Comparison of ENCODE assay signal across 9 mouse cellular contexts in the genomic region with DNA sequence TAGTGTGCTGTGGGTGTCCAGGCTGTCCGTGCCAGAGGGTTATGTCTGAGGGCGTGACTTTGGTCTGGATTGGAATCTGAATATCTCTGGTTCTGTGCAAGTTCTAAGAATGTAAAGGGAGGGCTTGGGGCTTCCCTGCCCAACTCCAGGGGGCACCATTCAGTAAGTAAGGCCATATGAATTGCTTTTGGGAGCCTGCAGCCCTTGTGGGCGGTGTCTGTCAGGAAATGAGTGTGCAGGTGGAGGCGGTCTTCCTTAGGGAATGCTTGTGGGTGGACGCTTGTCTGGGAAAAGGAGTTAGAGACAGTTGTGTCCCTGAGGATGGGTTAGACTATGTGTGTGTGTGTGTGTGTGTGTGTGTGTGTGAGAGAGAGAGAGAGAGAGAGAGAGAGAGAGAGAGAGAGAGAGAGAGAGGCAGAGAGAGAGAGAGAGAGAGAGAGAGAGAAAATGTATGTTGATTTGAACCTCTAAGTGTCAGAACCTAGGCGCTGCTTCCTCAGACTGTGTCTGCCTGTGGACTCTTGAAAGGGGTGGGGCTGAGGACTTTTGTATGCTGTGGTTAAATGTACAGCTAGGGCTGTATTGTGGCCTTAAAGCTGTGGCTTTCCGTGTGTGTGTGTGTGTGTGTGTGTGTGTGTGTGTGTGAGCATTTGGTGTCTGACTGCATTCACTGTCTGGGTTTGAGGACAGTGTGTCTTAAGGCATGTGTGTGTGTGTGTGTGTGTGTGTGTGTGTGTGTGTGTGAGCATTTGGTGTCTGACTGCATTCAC. TPM values are rescaled to one million over a fixed set of nuclear protein-coding genes. Genes with fewer than 3 reads are reported as not detected.
A peak's percentile ranks its signal among the peaks of the same experiment; 100 is the strongest.
DNase-seq lines count a peak whose midpoint lies in the region; ATAC-seq and TF ChIP-seq lines count a peak whose summit lies in the region.
"Not testable (repeated sequence)": the region's sequence is repeated elsewhere in the genome, so short reads cannot be mapped to it uniquely, and the experiment has no call there.
"Had no signal": no experiment of that assay in that cellular context is flagged by ENCODE, and none has a peak within 500 bp of the region (broad histone marks: within the 10 kb centered on the region; RNA-seq: fewer than 3 reads in every experiment).

No protein-coding gene starts in this region.

- H3K27me3 ChIP-seq in forebrain, embryonic 15.5 days; hindbrain, embryonic 16.5 days (replicated peaks; ENCODE audit: control insufficient read depth, insufficient read depth, low read length); midbrain, embryonic 11.5 days (ENCODE audit: control insufficient read depth, insufficient read depth, low read length); neural tube, embryonic 15.5 days (replicated peaks); stomach, embryonic 15.5 days (replicated peaks): not testable (repeated sequence)

- DNase-seq in 3T3-L1 (ENCODE audit: low read depth, low spot score), result peak; percentile 32
- peak; percentile 18 for DNase-seq in brain, embryonic 14.5 days (ENCODE audit: low read depth)
- peak; percentile 53 to 65 for DNase-seq in left cerebral cortex, adult 2 months (ENCODE audit: extremely low spot score in 1 of 2, low spot score in 2 of 2)
- peak; percentile 76 for DNase-seq in midbrain, embryonic 11.5 days (ENCODE audit: low spot score, missing footprints)

- intact Hi-C loops in left cerebral cortex, adult 2 months (cut with DNase I), result loop anchor here (2.0 kb wide), 2 partner anchors 29 to 43 kb away; no protein-coding TSS in a partner anchor

- H3K4me3 ChIP-seq in forebrain, embryonic 15.5 days, result peak overlapping the region; percentile 61; the same call in 1 of the 2 replicates
- H3K4me3 ChIP-seq in hindbrain, embryonic 16.5 days (ENCODE audit: low read length), result peak overlapping the region; percentile 75; the same call in 1 of the 2 replicates
- not testable (repeated sequence) for H3K4me3 ChIP-seq in left cerebral cortex, adult 2 months; midbrain, embryonic 11.5 days (ENCODE audit: low read depth, low read length); stomach, embryonic 15.5 days (replicated peaks)
- peak overlapping the region; percentile 74; the same call in 1 of the 2 replicates for H3K4me3 ChIP-seq in neural tube, embryonic 15.5 days (replicated peaks)

- not testable (repeated sequence) for TF ChIP-seq POLR2A in brain, embryonic 14.5 days (IDR thresholded peaks at IDR 0.05; ENCODE audit: borderline replicate concordance, extremely low read depth, insufficient read depth, insufficient read length, poor library complexity, severe bottlenecking)

- ATAC-seq in forebrain, embryonic 15.5 days (replicated peaks), result peak; percentile 10; the same call in 1 of the 2 replicates
- ATAC-seq in hindbrain, embryonic 16.5 days, result peak; percentile 9
- not testable (repeated sequence) for ATAC-seq in midbrain, embryonic 11.5 days (ENCODE audit: low FRiP score)
- peak; percentile 45 for ATAC-seq in neural tube, embryonic 15.5 days (ENCODE audit: low FRiP score)
- peak; percentile 40; the same call in 1 of the 2 replicates for ATAC-seq in stomach, embryonic 15.5 days (ENCODE audit: insufficient read depth, low FRiP score, low read depth)

- H3K4me1 ChIP-seq in forebrain, embryonic 15.5 days, result peaks cover 25% of the 10 kb centered on the region
- H3K4me1 ChIP-seq in hindbrain, embryonic 16.5 days (ENCODE audit: control insufficient read depth, insufficient read depth, low read depth, low read length); stomach, embryonic 15.5 days: not testable (repeated sequence)
- H3K4me1 ChIP-seq in midbrain, embryonic 11.5 days (ENCODE audit: control insufficient read depth, insufficient read depth, low read length), result peaks cover 23% of the 10 kb centered on the region
- H3K4me1 ChIP-seq in neural tube, embryonic 15.5 days, result peaks cover 34% of the 10 kb centered on the region

- not testable (repeated sequence) for H3K36me3 ChIP-seq in forebrain, embryonic 15.5 days; hindbrain, embryonic 16.5 days (ENCODE audit: control insufficient read depth, insufficient read depth, low read length); midbrain, embryonic 11.5 days (ENCODE audit: control insufficient read depth, insufficient read depth, low read length); neural tube, embryonic 15.5 days; stomach, embryonic 15.5 days

- H3K27ac ChIP-seq in forebrain, embryonic 15.5 days (replicated peaks); midbrain, embryonic 11.5 days (ENCODE audit: low read depth, low read length); stomach, embryonic 15.5 days: not testable (repeated sequence)
- peak overlapping the region; percentile 71; the same call in 1 of the 2 replicates for H3K27ac ChIP-seq in hindbrain, embryonic 16.5 days (ENCODE audit: low read depth, low read length)
- peak overlapping the region; percentile 90 for H3K27ac ChIP-seq in left cerebral cortex, adult 2 months
- H3K27ac ChIP-seq in neural tube, embryonic 15.5 days (replicated peaks), result peak overlapping the region; percentile 79; the same call in 1 of the 2 replicates

- not testable (repeated sequence) for H3K9me3 ChIP-seq in forebrain, embryonic 15.5 days; hindbrain, embryonic 16.5 days (ENCODE audit: control insufficient read depth, low read length); midbrain, embryonic 11.5 days (ENCODE audit: control insufficient read depth, low read length); neural tube, embryonic 15.5 days (replicated peaks); stomach, embryonic 15.5 days

- H3K4me2 ChIP-seq in forebrain, embryonic 15.5 days (replicated peaks); midbrain, embryonic 11.5 days; stomach, embryonic 15.5 days: not testable (repeated sequence)
- peak overlapping the region; percentile 76 for H3K4me2 ChIP-seq in hindbrain, embryonic 16.5 days (ENCODE audit: low read length)
- H3K4me2 ChIP-seq in neural tube, embryonic 15.5 days, result peak overlapping the region; percentile 84

- not testable (repeated sequence) for H3K9ac ChIP-seq in forebrain, embryonic 15.5 days (replicated peaks); hindbrain, embryonic 16.5 days (ENCODE audit: low read depth, low read length); midbrain, embryonic 11.5 days (ENCODE audit: low read length); neural tube, embryonic 15.5 days (replicated peaks); stomach, embryonic 15.5 days

- 40% methylated on average over 7 of the region's 7 CpGs for WGBS in forebrain, embryonic 15.5 days
- WGBS in hindbrain, embryonic 16.5 days, result 46% methylated on average over 7 of the region's 7 CpGs
- WGBS in midbrain, embryonic 11.5 days, result 62% methylated on average over 7 of the region's 7 CpGs
- 45% methylated on average over 7 of the region's 7 CpGs for WGBS in neural tube, embryonic 15.5 days
- 62% methylated on average over 7 of the region's 7 CpGs for WGBS in stomach, embryonic 15.5 days

- not testable (repeated sequence) for TF ChIP-seq CTCF in brain, embryonic 14.5 days (IDR thresholded peaks at IDR 0.05; ENCODE audit: borderline replicate concordance, extremely low read depth, insufficient read depth, insufficient read length)
- TF ChIP-seq CTCF in left cerebral cortex, adult 2 months (IDR thresholded peaks at IDR 0.05), result peak; percentile 40

RNA-seq across cellular contexts. Expression of a gene that starts 30.4 kb away (rescaled TPM):
- 16.3 and 23.4 TPM in 2 replicates for polyA plus RNA-seq in brain, embryonic 14.5 days (2012; rRNA removed)
- polyA plus RNA-seq in forebrain, embryonic 15.5 days (2015; fragmentation: Nextera tagmentation; extraction: Ambion mirVana), result 23.7 and 25.9 TPM in 2 replicates
- 47.7 and 50.5 TPM in 2 replicates for polyA plus RNA-seq in hindbrain, embryonic 16.5 days (2015; fragmentation: Nextera tagmentation; extraction: Ambion mirVana)
- total RNA-seq in left cerebral cortex, adult 2 months (2021), result 100 to 1,000 TPM; 101 to 106 TPM
- 5.0 and 6.5 TPM in 2 replicates for polyA plus RNA-seq in midbrain, embryonic 11.5 days (2014; fragmentation: Nextera tagmentation; extraction: Ambion mirVana)
- 37.4 and 42.1 TPM in 2 replicates for polyA plus RNA-seq in neural tube, embryonic 15.5 days (2015; fragmentation: Nextera tagmentation; extraction: Ambion mirVana)
- polyA plus RNA-seq in stomach, embryonic 15.5 days (2015; fragmentation: Nextera tagmentation; extraction: Ambion mirVana), result 5.9 and 6.2 TPM in 2 replicates

RNA-seq across cellular contexts. Expression of a gene that starts 43.2 kb away (rescaled TPM):
- polyA plus RNA-seq in brain, embryonic 14.5 days (2012; rRNA removed), result 58.7 and 59.7 TPM in 2 replicates
- polyA plus RNA-seq in forebrain, embryonic 15.5 days (2015; fragmentation: Nextera tagmentation; extraction: Ambion mirVana), result 71.6 and 72.5 TPM in 2 replicates
- 71.5 and 72.0 TPM in 2 replicates for polyA plus RNA-seq in hindbrain, embryonic 16.5 days (2015; fragmentation: Nextera tagmentation; extraction: Ambion mirVana)
- 10 to 100 TPM; 53.0 to 53.7 TPM for total RNA-seq in left cerebral cortex, adult 2 months (2021)
- polyA plus RNA-seq in midbrain, embryonic 11.5 days (2014; fragmentation: Nextera tagmentation; extraction: Ambion mirVana), result 20.0 and 26.3 TPM in 2 replicates
- polyA plus RNA-seq in neural tube, embryonic 15.5 days (2015; fragmentation: Nextera tagmentation; extraction: Ambion mirVana), result 70.1 and 72.0 TPM in 2 replicates
- polyA plus RNA-seq in stomach, embryonic 15.5 days (2015; fragmentation: Nextera tagmentation; extraction: Ambion mirVana), result 61.1 and 61.6 TPM in 2 replicates

RNA-seq across cellular contexts. Expression of a gene that starts 46.1 kb away (rescaled TPM):
- 141 and 182 TPM in 2 replicates for polyA plus RNA-seq in brain, embryonic 14.5 days (2012; rRNA removed)
- polyA plus RNA-seq in forebrain, embryonic 15.5 days (2015; fragmentation: Nextera tagmentation; extraction: Ambion mirVana), result 217 and 221 TPM in 2 replicates
- polyA plus RNA-seq in hindbrain, embryonic 16.5 days (2015; fragmentation: Nextera tagmentation; extraction: Ambion mirVana), result 204 and 211 TPM in 2 replicates
- 100 to 1,000 TPM; 141 to 143 TPM for total RNA-seq in left cerebral cortex, adult 2 months (2021)
- 297 and 318 TPM in 2 replicates for polyA plus RNA-seq in midbrain, embryonic 11.5 days (2014; fragmentation: Nextera tagmentation; extraction: Ambion mirVana)
- 199 and 230 TPM in 2 replicates for polyA plus RNA-seq in neural tube, embryonic 15.5 days (2015; fragmentation: Nextera tagmentation; extraction: Ambion mirVana)
- 284 and 293 TPM in 2 replicates for polyA plus RNA-seq in stomach, embryonic 15.5 days (2015; fragmentation: Nextera tagmentation; extraction: Ambion mirVana)

RNA-seq across cellular contexts. Expression of a gene that starts 52.3 kb away (rescaled TPM):
- polyA plus RNA-seq in brain, embryonic 14.5 days (2012; rRNA removed), result 2.2 and 2.5 TPM in 2 replicates
- polyA plus RNA-seq in forebrain, embryonic 15.5 days (2015; fragmentation: Nextera tagmentation; extraction: Ambion mirVana), result 1.6 TPM in 2 replicates
- 5.5 and 5.7 TPM in 2 replicates for polyA plus RNA-seq in hindbrain, embryonic 16.5 days (2015; fragmentation: Nextera tagmentation; extraction: Ambion mirVana)
- 1 to 10 TPM; 6.8 to 8.3 TPM for total RNA-seq in left cerebral cortex, adult 2 months (2021)
- 0.19 and 0.21 TPM in 2 replicates for polyA plus RNA-seq in midbrain, embryonic 11.5 days (2014; fragmentation: Nextera tagmentation; extraction: Ambion mirVana)
- polyA plus RNA-seq in neural tube, embryonic 15.5 days (2015; fragmentation: Nextera tagmentation; extraction: Ambion mirVana), result 5.8 and 6.7 TPM in 2 replicates
- polyA plus RNA-seq in stomach, embryonic 15.5 days (2015; fragmentation: Nextera tagmentation; extraction: Ambion mirVana), result 0.93 and 1.6 TPM in 2 replicates
- polyA plus RNA-seq: erythroblast, embryonic 14.5 days had no signal

Comparison
In these comparisons a context has a peak if more than half of its experiments do, and no peak if none do; other contexts are left out.
1. DNase-seq: peak in every context shown above with its lines; median percentile 76 in midbrain, embryonic 11.5 days; 59 in left cerebral cortex, adult 2 months; 32 in 3T3-L1; 18 in brain, embryonic 14.5 days.